ENCODE assay signal across 9 mouse cellular contexts in genomic region chr11:115833021-115833513, GRCm38 (mm10). TPM values are rescaled to one million over a fixed set of nuclear protein-coding genes. Genes with fewer than 3 reads are reported as not detected.
DNase-seq lines count a peak whose midpoint lies in the region; ATAC-seq and TF ChIP-seq lines count a peak whose summit lies in the region.
"Had no signal": no experiment of that assay in that cellular context is flagged by ENCODE, and none has a peak within 500 bp of the region (broad histone marks: within the 10 kb centered on the region; RNA-seq: fewer than 3 reads in every experiment).

No protein-coding gene starts in this region.

- no peaks in the 10 kb centered on the region for H3K36me3 ChIP-seq in heart, embryonic 15.5 days
- H3K36me3 ChIP-seq in intestine, postnatal 0 days (ENCODE audit: control insufficient read depth, insufficient read depth), result no peaks in the 10 kb centered on the region; the same call in 1 of the 2 replicates
- H3K36me3 ChIP-seq in liver, embryonic 12.5 days, result peaks cover 13% of the 10 kb centered on the region; the same call in 1 of the 2 replicates
- H3K36me3 ChIP-seq in stomach, embryonic 14.5 days (ENCODE audit: control insufficient read depth, insufficient read depth, low read length), result no peaks in the 10 kb centered on the region

- peak; percentile 34 for TF ChIP-seq CTCF in intestine, postnatal 0 days (IDR thresholded peaks at IDR 0.05; ENCODE audit: low read depth)

- ATAC-seq in heart, embryonic 15.5 days (replicated peaks; ENCODE audit: insufficient number of reproducible peaks, insufficient read depth, low FRiP score, low read depth), result peak; percentile 20; the same call in 1 of the 2 replicates
- ATAC-seq in intestine, postnatal 0 days, result 0 out of 2 replicates have a peak, but pooled peaks have one; percentile 2
- no peak for ATAC-seq in liver, embryonic 12.5 days
- peak; percentile 70 for ATAC-seq in stomach, embryonic 14.5 days (ENCODE audit: insufficient number of reproducible peaks, insufficient read depth, low FRiP score, low read depth)

- H3K27ac ChIP-seq in heart, embryonic 15.5 days, result peak overlapping the region; percentile 73
- peak overlapping the region; percentile 61 for H3K27ac ChIP-seq in intestine, postnatal 0 days (ENCODE audit: low read depth, low read length)
- peak overlapping the region; percentile 79 for H3K27ac ChIP-seq in liver, embryonic 12.5 days
- H3K27ac ChIP-seq in stomach, embryonic 14.5 days (ENCODE audit: low read length), result peak overlapping the region; percentile 79

- H3K4me3 ChIP-seq in heart, embryonic 15.5 days, result no peak overlapping the region
- H3K4me3 ChIP-seq in intestine, postnatal 0 days (ENCODE audit: low read depth, low read length), result no peak overlapping the region
- no peak overlapping the region for H3K4me3 ChIP-seq in liver, embryonic 12.5 days
- no peak overlapping the region for H3K4me3 ChIP-seq in stomach, embryonic 14.5 days (ENCODE audit: low read depth, low read length)

- WGBS in heart, embryonic 15.5 days, result 13% methylated on average over 8 of the region's 8 CpGs
- 13% methylated on average over 8 of the region's 8 CpGs for WGBS in intestine, postnatal 0 days
- WGBS in liver, embryonic 12.5 days (ENCODE audit: insufficient replicate concordance), result 24% methylated on average over 8 of the region's 8 CpGs
- WGBS in stomach, embryonic 14.5 days, result 13% methylated on average over 8 of the region's 8 CpGs

- H3K4me2 ChIP-seq in heart, embryonic 15.5 days, result peak overlapping the region; percentile 31
- peak overlapping the region; percentile 46 for H3K4me2 ChIP-seq in intestine, postnatal 0 days (replicated peaks; ENCODE audit: low read depth)
- H3K4me2 ChIP-seq in liver, embryonic 12.5 days, result peak overlapping the region; percentile 62
- peak overlapping the region; percentile 22; the same call in 1 of the 2 replicates for H3K4me2 ChIP-seq in stomach, embryonic 14.5 days (replicated peaks; ENCODE audit: low read depth, low read length)

- H3K4me1 ChIP-seq in heart, embryonic 15.5 days (replicated peaks), result peaks cover 74% of the 10 kb centered on the region
- H3K4me1 ChIP-seq in intestine, postnatal 0 days (replicated peaks; ENCODE audit: control insufficient read depth, insufficient read depth, low read length), result peaks cover 16% of the 10 kb centered on the region
- peaks cover 75% of the 10 kb centered on the region for H3K4me1 ChIP-seq in liver, embryonic 12.5 days
- peaks cover 50% of the 10 kb centered on the region for H3K4me1 ChIP-seq in stomach, embryonic 14.5 days (ENCODE audit: control insufficient read depth, insufficient read depth, low read length)

- peak overlapping the region; percentile 24; the same call in 1 of the 2 replicates for H3K9ac ChIP-seq in heart, embryonic 15.5 days
- H3K9ac ChIP-seq in intestine, postnatal 0 days (ENCODE audit: low read depth, low read length), result no peak overlapping the region
- peak overlapping the region; percentile 42; the same call in 1 of the 2 replicates for H3K9ac ChIP-seq in liver, embryonic 12.5 days
- no peak overlapping the region for H3K9ac ChIP-seq in stomach, embryonic 14.5 days (replicated peaks; ENCODE audit: low read depth, low read length)

- no peaks in the 10 kb centered on the region for H3K9me3 ChIP-seq in heart, embryonic 15.5 days (replicated peaks)
- H3K9me3 ChIP-seq in intestine, postnatal 0 days (ENCODE audit: control insufficient read depth), result no peaks in the 10 kb centered on the region
- H3K9me3 ChIP-seq in liver, embryonic 12.5 days (replicated peaks), result no peaks in the 10 kb centered on the region
- no peaks in the 10 kb centered on the region for H3K9me3 ChIP-seq in stomach, embryonic 14.5 days (ENCODE audit: control insufficient read depth, low read depth, low read length)

- intact Hi-C loops in gastrocnemius, postnatal 36 days (cut with DNase I), result no loop called here

- no peak for DNase-seq in heart, adult 18-20 months
- DNase-seq in ovary, postnatal 36 days (ENCODE audit: low spot score), result no peak
- no peak for DNase-seq in gastrocnemius, postnatal 36 days
- DNase-seq in natural killer cell, adult 2 months (ENCODE audit: low spot score in 2 of 2), result no peak

- no peaks in the 10 kb centered on the region for H3K27me3 ChIP-seq in heart, embryonic 15.5 days
- no peaks in the 10 kb centered on the region for H3K27me3 ChIP-seq in intestine, postnatal 0 days (replicated peaks; ENCODE audit: control insufficient read depth, insufficient read depth, low read length)
- H3K27me3 ChIP-seq in liver, embryonic 12.5 days (replicated peaks), result no peaks in the 10 kb centered on the region
- H3K27me3 ChIP-seq in stomach, embryonic 14.5 days (ENCODE audit: control insufficient read depth, insufficient read depth, low read length), result no peaks in the 10 kb centered on the region
- H3K27me3 ChIP-seq: CH12.LX had no signal

RNA-seq across cellular contexts. Expression of gene Llgl2, which starts 9.2 kb away (rescaled TPM):
- polyA plus RNA-seq in heart, embryonic 15.5 days (2015; fragmentation: Nextera tagmentation; extraction: Ambion mirVana), result 12.7 and 17.2 TPM in 2 replicates
- 10 to 100 TPM; 17.5 to 18.2 TPM for total RNA-seq in heart, adult 18-20 months (2021)
- polyA plus RNA-seq in intestine, postnatal 0 days (2015; fragmentation: Nextera tagmentation; extraction: Ambion mirVana), result 60.5 and 61.8 TPM in 2 replicates
- polyA plus RNA-seq in liver, embryonic 12.5 days (2016; fragmentation: Nextera tagmentation; extraction: Ambion mirVana), result 13.4 and 14.3 TPM in 2 replicates
- polyA plus RNA-seq in stomach, embryonic 14.5 days (2014; fragmentation: Nextera tagmentation; extraction: Ambion mirVana), result 37.6 and 41.1 TPM in 2 replicates
- 1 to 10 TPM; 6.5 to 9.9 TPM for total RNA-seq in gastrocnemius, postnatal 36 days (2021)

RNA-seq across cellular contexts. Expression of gene Tsen54, which starts 18.5 kb away (rescaled TPM):
- polyA plus RNA-seq in heart, embryonic 15.5 days (2015; fragmentation: Nextera tagmentation; extraction: Ambion mirVana), result 20.1 and 26.4 TPM in 2 replicates
- total RNA-seq in heart, adult 18-20 months (2021), result 1 to 10 TPM; 7.1 to 8.5 TPM
- 16.7 and 17.0 TPM in 2 replicates for polyA plus RNA-seq in intestine, postnatal 0 days (2015; fragmentation: Nextera tagmentation; extraction: Ambion mirVana)
- polyA plus RNA-seq in liver, embryonic 12.5 days (2016; fragmentation: Nextera tagmentation; extraction: Ambion mirVana), result 23.5 and 25.6 TPM in 2 replicates
- polyA plus RNA-seq in stomach, embryonic 14.5 days (2014; fragmentation: Nextera tagmentation; extraction: Ambion mirVana), result 24.3 and 25.0 TPM in 2 replicates
- total RNA-seq in gastrocnemius, postnatal 36 days (2021), result 1 to 10 TPM; 4.6 to 6.0 TPM

RNA-seq across cellular contexts. Expression of gene Caskin2, which starts 19.6 kb away (rescaled TPM):
- polyA plus RNA-seq in heart, embryonic 15.5 days (2015; fragmentation: Nextera tagmentation; extraction: Ambion mirVana), result 18.0 and 22.5 TPM in 2 replicates
- total RNA-seq in heart, adult 18-20 months (2021), result 10 to 100 TPM; 39.2 to 42.9 TPM
- 7.4 and 7.6 TPM in 2 replicates for polyA plus RNA-seq in intestine, postnatal 0 days (2015; fragmentation: Nextera tagmentation; extraction: Ambion mirVana)
- polyA plus RNA-seq in liver, embryonic 12.5 days (2016; fragmentation: Nextera tagmentation; extraction: Ambion mirVana), result 8.3 and 9.2 TPM in 2 replicates
- 14.3 and 15.3 TPM in 2 replicates for polyA plus RNA-seq in stomach, embryonic 14.5 days (2014; fragmentation: Nextera tagmentation; extraction: Ambion mirVana)
- total RNA-seq in gastrocnemius, postnatal 36 days (2021), result 10 to 100 TPM; 12.6 to 13.3 TPM

RNA-seq across cellular contexts. Expression of gene Myo15b, which starts 25.1 kb away (rescaled TPM):
- 0.16 TPM in 2 replicates for polyA plus RNA-seq in heart, embryonic 15.5 days (2015; fragmentation: Nextera tagmentation; extraction: Ambion mirVana)
- total RNA-seq in heart, adult 18-20 months (2021), result not detected
- 332 and 377 TPM in 2 replicates for polyA plus RNA-seq in intestine, postnatal 0 days (2015; fragmentation: Nextera tagmentation; extraction: Ambion mirVana)
- 0.38 and 0.83 TPM in 2 replicates for polyA plus RNA-seq in liver, embryonic 12.5 days (2016; fragmentation: Nextera tagmentation; extraction: Ambion mirVana)
- polyA plus RNA-seq in stomach, embryonic 14.5 days (2014; fragmentation: Nextera tagmentation; extraction: Ambion mirVana), result 3.1 and 5.9 TPM in 2 replicates
- not detected for total RNA-seq in gastrocnemius, postnatal 36 days (2021)

Comparison
In these comparisons a context has a peak if more than half of its experiments do, and no peak if none do; other contexts are left out.
1. H3K9ac ChIP-seq: peak in heart, embryonic 15.5 days (single experiment) and liver, embryonic 12.5 days (single experiment); none in intestine, postnatal 0 days (single experiment) and stomach, embryonic 14.5 days (single experiment).
2. Peak in every context shown above with its lines, with median percentiles within 50 percentile points of each other: H3K27ac ChIP-seq and H3K4me2 ChIP-seq.